Mouse (Mus musculus) kidney, embryonic 14.5 days (tissue): ENCODE measurements around the gene Tjap1. TPM values are rescaled to one million over a fixed set of nuclear protein-coding genes. Genes with fewer than 3 reads are reported as not detected.
A peak's percentile ranks its signal among the peaks of the same experiment; 100 is the strongest.

Source experiments
- ATAC-seq: fragments of 200-750 bp; cut with Nextera tagmentation; 2 replicates; pipeline ENCODE4 v1.8.0; 2017; ENCODE audit warnings: moderate number of reproducible peaks, mild to moderate bottlenecking, moderate TSS enrichment, moderate library complexity; ENCODE audit not compliant: low FRiP score, low TSS enrichment
- H3K27ac ChIP-seq: fragments of 300-500 bp; sonication (generic); 2 replicates; pipeline ENCODE4 v1.5.1; 2014; ENCODE audit warnings: low read depth, mild to moderate bottlenecking, low read length, moderate library complexity, mixed read lengths
- H3K27me3 ChIP-seq: fragments of 300-500 bp; sonication (generic); 2 replicates; pipeline ENCODE4 v1.6.1; 2014; ENCODE audit warnings: mild to moderate bottlenecking, low read length; ENCODE audit not compliant: control insufficient read depth, insufficient read depth
- H3K36me3 ChIP-seq: fragments of 300-500 bp; sonication (generic); 2 replicates; pipeline ENCODE4 v1.6.1; 2014; ENCODE audit warnings: low read length, mixed read lengths; ENCODE audit not compliant: control insufficient read depth, insufficient read depth
- H3K4me1 ChIP-seq: fragments of 300-500 bp; sonication (generic); 2 replicates; pipeline ENCODE4 v1.6.1; 2014; ENCODE audit warnings: low read length, mixed read lengths; ENCODE audit not compliant: control insufficient read depth, insufficient read depth
- H3K4me2 ChIP-seq: fragments of 300-500 bp; sonication (generic); replicated peaks from 2 replicates; pipeline ENCODE4 v1.6.1; 2014; ENCODE audit warnings: low read depth, mild to moderate bottlenecking, low read length
- H3K4me3 ChIP-seq: fragments of 300-500 bp; sonication (generic); 2 replicates; pipeline ENCODE4 v1.5.1; 2014; ENCODE audit warnings: mild to moderate bottlenecking, low read length
- H3K9ac ChIP-seq: fragments of 300-500 bp; sonication (generic); 2 replicates; pipeline ENCODE4 v1.6.1; 2014; ENCODE audit warnings: low read depth, mild to moderate bottlenecking, low read length, moderate library complexity
- H3K9me3 ChIP-seq: fragments of 300-500 bp; sonication (generic); 2 replicates; pipeline ENCODE4 v1.6.1; 2016; ENCODE audit warnings: low read length; ENCODE audit not compliant: control insufficient read depth
- WGBS: fragments of 180-500 bp; shearing (Covaris S2); extraction: QIAGEN DNeasy Blood & Tissue Kit; methylation state at CpG from one replicate; pipeline ENCODE4 v1.1.7; 2014; 5-methylcytosine and 5-hydroxymethylcytosine counted together
- polyA plus RNA-seq: library from polyadenylated mRNA; unstranded; fragments of >200 nt; fragmentation: Nextera tagmentation; extraction: Ambion mirVana; gene quantifications from 2 replicates; pipeline ENCODE4 v1.2.1, GENCODE M21; 2014

Tjap1 gene
- polyA plus RNA-seq, 1 experiment from 2014 or later: 39.4 TPM

- Histone ChIP-seq H3K27ac (no peak overlapping the region), H3K4me3 (no peak overlapping the region), H3K36me3 (no peaks in the 10 kb centered on the region), H3K27me3 (peaks cover 59% of the 10 kb centered on the region), H3K9ac (no peak overlapping the region), H3K9me3 (no peaks in the 10 kb centered on the region), H3K4me2 (no peak overlapping the region), H3K4me1 (0 out of 2 replicates have a peak, but pooled peaks cover 8% of the 10 kb centered on the region)
- ATAC-seq: no peak
- WGBS: 35% methylated on average over 6 of the region's 6 CpGs
These were observed 13.8 kb upstream of the Tjap1 start for GRCm38 (mm10) chr17:46296601-46297000.

DNA sequence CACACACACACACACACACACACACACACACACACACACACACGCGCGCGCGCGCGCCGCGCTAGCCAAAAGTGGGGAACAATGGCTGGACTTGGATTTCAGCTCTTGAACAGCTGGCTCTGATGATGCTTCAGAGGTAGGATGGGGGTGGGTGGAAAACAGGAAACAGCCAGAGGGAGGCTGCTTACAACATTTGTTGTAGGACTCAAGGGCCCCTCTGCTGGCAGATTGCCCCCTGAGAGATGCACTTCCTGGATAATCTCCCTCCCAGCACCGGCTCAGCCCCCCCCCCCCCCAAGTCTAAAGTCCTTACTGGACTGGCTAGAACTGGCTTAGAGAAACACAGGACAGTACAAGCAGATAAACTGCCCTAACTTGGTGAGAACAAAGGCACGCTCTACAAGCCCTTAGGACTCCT is 4.9 kb upstream of the Tjap1 start:
- H3K4me2 ChIP-seq: no peak overlapping the region
- H3K9ac ChIP-seq: peak overlapping the region; percentile 18; the same call in 1 of the 2 replicates
- H3K27me3 ChIP-seq: 0 out of 2 replicates have a peak, but pooled peaks cover 3% of the 10 kb centered on the region
- 53% methylated on average over 10 of the region's 11 CpGs for whole genome bisulfite sequencing
- H3K4me3 ChIP-seq: no peak overlapping the region
- H3K4me1 ChIP-seq: peaks cover 7% of the 10 kb centered on the region; the same call in 1 of the 2 replicates
- H3K27ac ChIP-seq: 0 out of 2 replicates have a peak overlapping the region, but pooled peaks have one; percentile 38
- H3K36me3 ChIP-seq: no peaks in the 10 kb centered on the region
- no peaks in the 10 kb centered on the region for H3K9me3 ChIP-seq
- 0 out of 2 replicates have a peak, but pooled peaks have one; percentile 25 for ATAC-seq

DNA sequence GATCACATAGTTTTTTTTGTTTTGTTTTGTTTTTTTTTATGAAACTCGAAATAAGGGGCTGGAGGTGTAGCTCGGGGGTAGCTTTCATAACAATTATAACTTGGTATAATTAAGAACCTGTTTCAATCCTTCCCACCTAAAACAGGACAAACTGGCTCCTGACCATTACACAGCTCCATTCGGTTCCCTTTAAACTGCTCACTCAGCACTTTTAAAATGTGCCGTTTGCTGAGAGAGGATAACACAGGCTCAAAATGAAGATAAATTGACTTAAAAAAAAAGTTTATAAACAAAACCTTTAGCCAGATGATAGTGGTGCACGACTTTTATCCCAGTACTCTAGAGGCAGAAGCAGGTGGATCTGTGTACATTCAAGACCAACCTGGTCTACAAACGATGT is 2.6 kb upstream of the Tjap1 start:
- Histone ChIP-seq H3K4me3 (no peak overlapping the region), H3K9ac (no peak overlapping the region), H3K9me3 (no peaks in the 10 kb centered on the region), H3K4me2 (no peak overlapping the region), H3K36me3 (peaks cover 4% of the 10 kb centered on the region), H3K4me1 (peaks cover 15% of the 10 kb centered on the region), H3K27me3 (no peaks in the 10 kb centered on the region), H3K27ac (no peak overlapping the region)
- 63% methylated on average over 6 of the region's 6 CpGs for WGBS
- no peak for ATAC-seq

DNA sequence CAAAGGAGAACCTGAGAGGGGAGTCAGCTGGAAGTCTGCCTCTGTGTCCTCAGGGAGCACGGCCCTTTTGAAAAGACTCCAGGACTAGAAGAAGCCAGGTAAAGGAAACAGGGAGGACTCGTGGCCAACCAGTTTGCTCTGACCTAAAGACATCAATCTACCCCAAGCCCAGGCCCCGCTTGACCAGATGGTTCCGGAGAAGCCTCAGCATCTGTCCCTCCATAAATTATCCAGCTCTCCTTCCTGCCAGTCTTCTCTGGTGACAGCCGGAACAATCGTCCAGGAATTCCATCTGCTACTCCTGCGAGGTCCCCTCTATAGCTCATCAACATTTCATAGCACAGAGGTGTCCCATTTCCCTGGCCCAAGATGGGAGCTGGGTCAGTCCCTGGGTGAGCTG is 1.8 kb upstream of the Tjap1 start:
- Histone ChIP-seq H3K36me3 (peaks cover 11% of the 10 kb centered on the region), H3K4me1 (peaks cover 15% of the 10 kb centered on the region), H3K9ac (no peak overlapping the region), H3K27ac (no peak overlapping the region), H3K4me3 (no peak overlapping the region), H3K9me3 (no peaks in the 10 kb centered on the region), H3K27me3 (no peaks in the 10 kb centered on the region), H3K4me2 (no peak overlapping the region)
- ATAC-seq: no peak
- 22% methylated on average over 7 of the region's 7 CpGs for WGBS

- peaks cover 18% of the 10 kb centered on the region for H3K36me3 ChIP-seq
- WGBS: 72% methylated on average over 8 of the region's 8 CpGs
- H3K9me3 ChIP-seq: no peaks in the 10 kb centered on the region
- H3K27ac ChIP-seq: no peak overlapping the region
- no peak overlapping the region for H3K4me3 ChIP-seq
- H3K27me3 ChIP-seq: no peaks in the 10 kb centered on the region
- H3K4me2 ChIP-seq: no peak overlapping the region
- no peak for ATAC-seq
- H3K4me1 ChIP-seq: peaks cover 15% of the 10 kb centered on the region
- H3K9ac ChIP-seq: no peak overlapping the region
These were observed 1.1 kb upstream of the Tjap1 start for GRCm38 (mm10) chr17:46283911-46284310.

GRCm38 (mm10) chr17:46283140-46283539 is 314 bp upstream of the Tjap1 start:
- Histone ChIP-seq H3K27ac (peak overlapping the region; percentile 97; the same call in 1 of the 2 replicates), H3K9me3 (no peaks in the 10 kb centered on the region), H3K36me3 (peaks cover 26% of the 10 kb centered on the region), H3K4me1 (peaks cover 15% of the 10 kb centered on the region), H3K4me2 (peak overlapping the region; percentile 80), H3K4me3 (peak overlapping the region; percentile 77), H3K27me3 (no peaks in the 10 kb centered on the region), H3K9ac (no peak overlapping the region)
- WGBS: 23% methylated on average over 9 of the region's 9 CpGs
- ATAC-seq: peak; percentile 16; the same call in 1 of the 2 replicates

- Histone ChIP-seq H3K27ac (no peak overlapping the region), H3K4me1 (peaks cover 11% of the 10 kb centered on the region), H3K4me2 (no peak overlapping the region), H3K9me3 (no peaks in the 10 kb centered on the region), H3K36me3 (peaks cover 48% of the 10 kb centered on the region), H3K4me3 (no peak overlapping the region), H3K9ac (no peak overlapping the region), H3K27me3 (no peaks in the 10 kb centered on the region)
- ATAC-seq: no peak
- WGBS: 93% methylated on average over 12 of the region's 12 CpGs
These were observed 4.6 kb downstream of the Tjap1 start for GRCm38 (mm10) chr17:46278011-46278765.

- H3K27me3 ChIP-seq: no peaks in the 10 kb centered on the region
- ATAC-seq: no peak
- no peak overlapping the region for H3K9ac ChIP-seq
- H3K9me3 ChIP-seq: no peaks in the 10 kb centered on the region
- H3K4me1 ChIP-seq: peaks cover 8% of the 10 kb centered on the region
- H3K4me3 ChIP-seq: no peak overlapping the region
- H3K27ac ChIP-seq: no peak overlapping the region
- H3K36me3 ChIP-seq: peaks cover 48% of the 10 kb centered on the region
- WGBS: 75% methylated on average over 4 of the region's 4 CpGs
- no peak overlapping the region for H3K4me2 ChIP-seq
These were observed 5.2 kb downstream of the Tjap1 start for GRCm38 (mm10) chr17:46277586-46277985.

DNA sequence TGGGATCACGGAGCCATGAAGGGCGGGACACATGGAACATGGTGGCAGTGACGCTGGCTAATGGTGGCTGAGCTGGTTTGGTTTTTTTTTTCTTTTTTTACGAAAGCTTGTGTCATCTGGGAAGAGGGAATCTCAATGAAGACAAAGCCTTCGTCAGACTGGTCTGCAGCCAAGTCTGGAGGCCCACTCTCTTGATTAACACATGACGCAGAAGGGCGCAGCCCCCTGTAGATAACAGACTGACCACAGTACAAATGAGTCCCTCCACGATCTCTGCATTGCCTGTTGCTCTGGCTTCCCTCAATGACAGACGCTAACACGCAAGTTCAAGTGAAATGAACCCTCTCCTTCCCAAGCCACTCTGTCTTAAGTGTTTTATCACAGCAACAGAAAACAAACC is 7.3 kb downstream of the Tjap1 start:
- Histone ChIP-seq H3K9me3 (no peaks in the 10 kb centered on the region), H3K9ac (no peak overlapping the region), H3K36me3 (peaks cover 62% of the 10 kb centered on the region), H3K27me3 (no peaks in the 10 kb centered on the region), H3K4me3 (no peak overlapping the region), H3K27ac (no peak overlapping the region), H3K4me2 (no peak overlapping the region), H3K4me1 (no peaks in the 10 kb centered on the region)
- no peak for ATAC-seq
- 91% methylated on average over 10 of the region's 10 CpGs for WGBS
